Mouse (Mus musculus) hindbrain, postnatal 0 days (tissue): ENCODE measurements at regions not wholly inside any gene's neighbourhood (a gene's known extent, or its start where the extent isn't known, plus 50 kb on each side); places are given as distances from the start of the nearest gene placed in this dataset.

Experiments used
- ATAC-seq: fragments of 200-750 bp; cut with Nextera tagmentation; 2 replicates; pipeline ENCODE4 v1.8.0; 2017; ENCODE audit warnings: mild to moderate bottlenecking, moderate TSS enrichment, moderate library complexity
- DNase-seq: peaks from one replicate; pipeline ENCODE4 v3.0.0-alpha.2; 2015; ENCODE audit warnings: low spot score
- H3K27ac ChIP-seq: fragments of 300-500 bp; sonication (generic); 2 replicates; pipeline ENCODE4 v1.5.1; 2014; ENCODE audit warnings: mild to moderate bottlenecking
- H3K27me3 ChIP-seq: fragments of 300-500 bp; sonication (generic); 2 replicates; pipeline ENCODE4 v1.6.1; 2014; ENCODE audit warnings: low read length, mixed read lengths; ENCODE audit not compliant: insufficient read depth
- H3K36me3 ChIP-seq: fragments of 300-500 bp; sonication (generic); 2 replicates; pipeline ENCODE4 v1.6.1; 2014; ENCODE audit warnings: low read length, mixed read lengths; ENCODE audit not compliant: insufficient read depth
- H3K4me1 ChIP-seq: fragments of 300-500 bp; sonication (generic); 2 replicates; pipeline ENCODE4 v1.6.1; 2014; ENCODE audit warnings: antibody characterized with exemption, low read length, mixed read lengths; ENCODE audit not compliant: insufficient read depth
- H3K4me2 ChIP-seq: fragments of 300-500 bp; sonication (generic); 2 replicates; pipeline ENCODE4 v1.6.1; 2014; ENCODE audit warnings: low read depth, mild to moderate bottlenecking, low read length, moderate library complexity, mixed read lengths
- H3K4me3 ChIP-seq: fragments of 300-500 bp; sonication (generic); 2 replicates; pipeline ENCODE4 v1.5.1; 2014; ENCODE audit warnings: low read length
- H3K9ac ChIP-seq: fragments of 300-500 bp; sonication (generic); replicated peaks from 2 replicates; pipeline ENCODE4 v1.6.1; 2014; ENCODE audit warnings: mild to moderate bottlenecking, low read length, moderate library complexity, mixed read lengths
- H3K9me3 ChIP-seq: fragments of 300-500 bp; sonication (generic); 2 replicates; pipeline ENCODE4 v1.6.1; 2016; ENCODE audit warnings: low read length, mixed read lengths
- CTCF ChIP-seq: IDR thresholded peaks from 2 replicates; pipeline ENCODE4 v1.5.1; 2016; ENCODE audit warnings: antibody characterized with exemption, control low read depth, low read depth
- WGBS: fragments of 180-500 bp; shearing (Covaris S2); extraction: QIAGEN DNeasy Blood & Tissue Kit; methylation state at CpG from one replicate; pipeline ENCODE4 v1.1.7; 2014; 5-methylcytosine and 5-hydroxymethylcytosine counted together

DNA sequence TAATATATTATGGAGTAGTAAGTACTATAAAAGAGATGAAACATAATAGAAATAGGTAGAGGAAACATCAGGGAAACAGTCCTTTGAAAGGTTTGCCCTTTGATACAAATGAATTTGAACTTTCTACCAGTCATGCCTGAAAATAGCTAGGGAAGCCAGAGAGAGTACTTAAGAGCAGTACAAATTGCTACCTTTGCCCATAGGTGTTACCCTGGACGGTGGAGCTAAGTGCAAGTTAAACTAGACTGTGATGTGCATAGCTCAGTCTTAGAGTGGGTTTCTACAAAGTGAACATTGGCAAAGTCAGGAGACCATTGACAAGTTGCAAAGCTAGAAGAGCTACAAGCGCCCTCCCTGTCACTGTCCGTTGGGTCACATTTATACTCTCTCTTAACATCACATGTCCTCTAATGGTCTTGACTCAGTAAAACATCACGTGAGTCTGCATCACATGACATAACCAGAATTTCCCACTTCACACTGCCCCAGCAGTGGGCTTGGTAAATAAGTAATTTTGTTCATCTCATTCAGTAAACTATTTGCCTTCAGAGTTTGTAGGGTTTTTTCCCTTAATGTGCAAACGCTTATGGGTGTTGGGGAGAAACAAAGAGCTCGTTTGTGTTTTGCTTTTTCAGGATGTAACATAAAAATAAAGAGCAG, 80.6 kb upstream of the Itga1 start:
- Histone ChIP-seq H3K4me2 (no peak overlapping the region), H3K27ac (no peak overlapping the region), H3K4me3 (no peak overlapping the region), H3K9ac (no peak overlapping the region), H3K4me1 (no peaks in the 10 kb centered on the region), H3K9me3 (no peaks in the 10 kb centered on the region), H3K36me3 (no peaks in the 10 kb centered on the region), H3K27me3 (no peaks in the 10 kb centered on the region)
- DNase-seq (no peak), ATAC-seq (no peak)
- no peak for TF ChIP-seq CTCF
- whole genome bisulfite sequencing, result 90% methylated on average over 6 of the region's 6 CpGs

DNA sequence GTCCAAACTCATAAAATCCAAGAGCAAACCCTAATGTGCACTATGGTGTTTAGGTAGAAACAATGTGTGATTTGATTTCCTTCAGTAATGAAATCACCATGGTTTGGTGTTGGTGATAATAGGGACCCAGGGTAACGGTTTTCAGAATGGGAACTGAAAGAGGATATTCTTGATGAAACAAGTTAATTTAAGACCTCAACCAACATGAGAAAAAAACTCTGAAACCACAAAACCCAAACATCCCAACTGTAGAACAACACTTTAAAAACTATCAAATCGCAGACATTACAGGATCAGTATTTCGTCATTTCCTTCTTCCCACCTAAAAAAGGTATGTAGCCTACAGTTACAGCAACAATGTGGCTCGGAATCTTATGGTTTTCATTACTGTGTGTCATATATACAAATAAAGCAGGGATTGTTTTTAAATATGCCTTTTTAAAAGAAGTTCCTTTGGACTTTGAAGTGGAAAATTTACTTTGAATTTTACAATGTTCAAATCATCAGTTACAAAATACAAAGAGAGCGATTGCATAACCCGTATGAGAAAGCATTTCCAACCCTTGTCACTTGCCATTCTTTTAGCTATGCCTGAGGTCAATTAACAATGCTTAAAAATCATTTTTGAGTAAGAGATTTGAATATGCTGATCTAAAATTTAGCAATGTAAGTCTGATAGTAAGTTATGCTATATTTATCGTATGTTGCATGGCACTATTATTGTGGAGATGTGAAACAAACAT, 76.6 kb upstream of the Itga1 start:
- WGBS, result 93% methylated on average over 7 of the region's 7 CpGs
- Histone ChIP-seq H3K9me3 (no peaks in the 10 kb centered on the region), H3K4me1 (no peaks in the 10 kb centered on the region), H3K27ac (no peak overlapping the region), H3K4me2 (no peak overlapping the region), H3K9ac (no peak overlapping the region), H3K27me3 (no peaks in the 10 kb centered on the region), H3K36me3 (no peaks in the 10 kb centered on the region), H3K4me3 (no peak overlapping the region)
- no peak for ATAC-seq
- no peak for DNase-seq
- TF ChIP-seq CTCF, result no peak

DNA sequence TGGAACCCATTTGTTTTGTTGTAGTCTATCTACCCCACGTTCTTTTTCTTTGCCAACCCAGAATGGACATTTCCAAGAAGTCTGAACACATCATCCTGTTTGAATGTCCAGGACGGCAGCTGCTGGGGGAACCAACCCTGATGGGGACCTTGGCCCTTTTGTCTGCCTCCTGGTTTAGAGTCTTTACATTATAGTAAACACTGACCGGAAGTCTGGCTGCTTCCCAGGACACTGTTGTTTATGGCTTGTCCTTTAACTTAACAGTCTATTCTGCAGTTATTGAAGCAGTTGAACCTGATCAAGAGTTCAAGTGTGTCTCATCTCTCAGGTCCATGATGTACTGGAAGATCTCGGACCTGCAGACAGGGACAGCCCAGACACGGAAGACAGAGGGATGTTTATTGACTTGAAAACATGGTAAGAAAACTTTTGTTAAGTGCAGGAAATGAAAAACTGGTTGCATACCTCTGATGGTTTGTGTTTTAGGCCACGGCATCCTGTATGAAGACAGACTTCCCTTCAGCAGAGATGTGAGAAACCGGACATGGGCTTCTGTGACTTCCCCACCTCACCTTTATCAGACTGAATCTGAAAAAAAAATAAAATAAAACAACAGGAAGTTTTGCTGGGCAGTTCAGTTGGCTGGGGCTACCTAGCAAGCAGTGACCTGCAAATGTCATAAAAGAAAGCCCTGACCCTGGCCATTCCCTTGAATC, 69.7 kb upstream of the Itga1 start:
- TF ChIP-seq CTCF, result no peak
- no peak overlapping the region for H3K9ac ChIP-seq
- H3K27me3 ChIP-seq, result no peaks in the 10 kb centered on the region
- no peak overlapping the region for H3K4me3 ChIP-seq
- no peak overlapping the region for H3K4me2 ChIP-seq
- H3K4me1 ChIP-seq, result no peaks in the 10 kb centered on the region
- no peaks in the 10 kb centered on the region for H3K36me3 ChIP-seq
- H3K27ac ChIP-seq, result no peak overlapping the region
- ATAC-seq (no peak), DNase-seq (no peak)
- no peaks in the 10 kb centered on the region for H3K9me3 ChIP-seq
- WGBS, result 75% methylated on average over 7 of the region's 7 CpGs

DNA sequence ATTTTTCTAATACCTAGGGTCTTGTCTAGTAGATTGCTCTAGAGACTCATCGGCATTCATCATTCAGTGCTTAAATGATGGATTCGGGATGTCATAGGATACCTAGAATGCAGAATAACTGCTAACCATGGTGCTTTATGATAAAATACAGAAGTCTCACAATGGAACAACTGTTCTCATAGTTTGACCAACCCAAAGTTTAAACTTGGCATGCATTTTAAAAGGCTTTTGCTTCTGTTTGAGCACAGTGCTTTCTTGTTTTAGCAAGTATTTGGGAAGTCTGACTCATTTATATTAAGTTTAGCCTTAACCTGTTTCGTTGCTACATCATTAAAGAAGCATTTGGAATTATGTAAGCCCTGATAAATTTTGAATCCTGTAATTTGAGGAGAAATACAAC, 64.2 kb upstream of the Itga1 start:
- Histone ChIP-seq H3K9ac (no peak overlapping the region), H3K27ac (no peak overlapping the region), H3K27me3 (no peaks in the 10 kb centered on the region), H3K36me3 (no peaks in the 10 kb centered on the region), H3K4me3 (no peak overlapping the region), H3K4me1 (no peaks in the 10 kb centered on the region), H3K4me2 (no peak overlapping the region), H3K9me3 (no peaks in the 10 kb centered on the region)
- ATAC-seq, result no peak
- TF ChIP-seq CTCF, result no peak
- no peak for DNase-seq
- 75% methylated on average over 3 of the region's 3 CpGs for WGBS

- Histone ChIP-seq H3K4me2 (no peak overlapping the region), H3K27me3 (no peaks in the 10 kb centered on the region), H3K9me3 (no peaks in the 10 kb centered on the region), H3K36me3 (no peaks in the 10 kb centered on the region), H3K9ac (no peak overlapping the region), H3K4me1 (no peaks in the 10 kb centered on the region), H3K27ac (no peak overlapping the region), H3K4me3 (no peak overlapping the region)
- TF ChIP-seq CTCF, result no peak
- ATAC-seq (no peak), DNase-seq (no peak)
- WGBS, result 88% methylated on average over 4 of the region's 4 CpGs
Observed at GRCm38 (mm10) chr13:115162689-115163413, 61.1 kb upstream of the Itga1 start.

DNA sequence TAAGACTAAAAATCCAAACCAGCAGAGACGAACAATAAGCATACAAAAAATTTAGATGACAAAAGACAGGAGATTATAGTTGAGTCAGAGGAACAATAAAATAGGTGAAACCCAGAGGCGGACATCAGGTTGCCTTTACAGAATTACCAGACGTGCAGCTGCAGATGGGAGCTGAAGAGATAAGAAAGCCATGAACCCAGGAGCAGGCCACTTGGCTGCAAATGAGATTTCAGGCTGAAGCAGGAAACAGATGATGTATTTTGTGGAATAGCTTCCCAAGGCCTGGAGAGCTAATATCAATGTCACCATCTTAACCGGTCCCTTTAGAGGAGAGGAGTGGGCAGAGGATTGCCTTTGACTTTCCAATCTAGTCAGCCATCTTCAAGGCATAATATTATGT, 57.6 kb upstream of the Itga1 start:
- DNase-seq (no peak), ATAC-seq (no peak)
- no peaks in the 10 kb centered on the region for H3K27me3 ChIP-seq
- H3K36me3 ChIP-seq, result no peaks in the 10 kb centered on the region
- H3K27ac ChIP-seq, result no peak overlapping the region
- no peak overlapping the region for H3K4me3 ChIP-seq
- H3K4me2 ChIP-seq, result no peak overlapping the region
- H3K9me3 ChIP-seq, result no peaks in the 10 kb centered on the region
- WGBS, result 82% methylated on average over 4 of the region's 4 CpGs
- no peak for TF ChIP-seq CTCF
- no peak overlapping the region for H3K9ac ChIP-seq
- H3K4me1 ChIP-seq, result no peaks in the 10 kb centered on the region
